Mouse (Mus musculus) liver, postnatal 0 days (tissue): ENCODE data around the gene Lrrtm3.

Source experiments
- CTCF ChIP-seq: sonication (generic); IDR thresholded peaks from 2 replicates; pipeline ENCODE4 v1.5.1; 2016; ENCODE audit warnings: antibody characterized with exemption, low read depth
- EP300 ChIP-seq: IDR thresholded peaks from 2 replicates; pipeline ENCODE4 v1.6.1; 2016; ENCODE audit warnings: antibody characterized with exemption, low read depth, mild to moderate bottlenecking

- TF ChIP-seq EP300 (no peak), CTCF (no peak)
These were observed 48.2 kb downstream of the Lrrtm3 start for GRCm38 (mm10) chr10:64041892-64042291.
